Mouse (Mus musculus): ENCODE measurements at regions not wholly inside any gene's neighbourhood (a gene's known extent, or its start where the extent isn't known, plus 50 kb on each side); places are given as distances from the start of the nearest gene placed in this dataset.

- no peak overlapping the region for H3K4me3 ChIP-seq (replicated peaks)
- H3K4me1 ChIP-seq = no peaks in the 10 kb centered on the region
- no peak overlapping the region for H3K4me2 ChIP-seq
- no peak overlapping the region for H3K27ac ChIP-seq
- ATAC-seq (replicated peaks; ENCODE audit: low FRiP score) = no peak
- H3K27me3 ChIP-seq = no peaks in the 10 kb centered on the region
- no peak overlapping the region for H3K9ac ChIP-seq
- 94% methylated on average over 20 of the region's 20 CpGs for WGBS
- H3K36me3 ChIP-seq = no peaks in the 10 kb centered on the region
- no peaks in the 10 kb centered on the region for H3K9me3 ChIP-seq (replicated peaks)
Observed at GRCm38 (mm10) chr1:63365126-63365525, 80.6 kb upstream of the Adam23 start.

DNA sequence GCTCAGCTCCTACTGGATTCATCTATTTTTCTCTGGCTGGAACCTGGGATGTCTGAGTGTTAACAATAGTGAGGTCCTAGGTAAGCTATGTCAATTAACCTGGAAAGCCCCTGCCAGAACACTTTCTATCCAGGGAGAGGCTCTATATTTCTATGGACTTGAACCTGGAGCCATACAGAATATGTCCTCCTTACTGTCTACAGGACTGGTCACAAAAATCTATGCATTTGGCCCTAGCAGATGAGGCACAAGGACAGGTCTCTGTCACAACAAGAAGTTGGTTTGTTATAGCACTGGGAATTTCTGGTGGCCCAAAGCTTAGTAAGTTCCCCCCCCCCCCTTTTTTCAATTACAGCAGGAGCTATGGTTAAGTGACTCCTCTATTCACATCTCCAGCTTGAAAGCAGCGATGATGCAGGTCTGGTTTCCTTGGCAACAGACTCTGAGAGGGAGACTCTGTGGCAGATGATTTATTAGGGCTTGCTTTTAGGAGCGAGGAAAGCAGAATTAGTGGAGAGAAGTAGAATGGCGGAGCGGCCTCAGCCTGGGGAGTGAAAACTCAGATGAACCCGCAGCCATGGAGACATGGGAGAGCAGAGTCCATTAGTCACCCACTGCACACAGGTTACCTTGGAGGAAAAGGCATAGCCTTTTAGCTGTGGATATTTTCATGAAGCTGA is 77.9 kb upstream of the Adam23 start:
- Histone ChIP-seq H3K36me3 (no peaks in the 10 kb centered on the region), H3K4me2 (no peak overlapping the region), H3K4me1 (no peaks in the 10 kb centered on the region), H3K9me3 (replicated peaks) (no peaks in the 10 kb centered on the region), H3K27me3 (no peaks in the 10 kb centered on the region), H3K4me3 (replicated peaks) (no peak overlapping the region), H3K27ac (no peak overlapping the region), H3K9ac (no peak overlapping the region)
- peak; percentile 46; the same call in 1 of the 2 replicates for ATAC-seq (replicated peaks; ENCODE audit: low FRiP score)
- 21% methylated on average over 5 of the region's 5 CpGs for WGBS

- Histone ChIP-seq H3K4me3 (replicated peaks) (no peak overlapping the region), H3K9ac (no peak overlapping the region), H3K27ac (no peak overlapping the region), H3K27me3 (no peaks in the 10 kb centered on the region), H3K9me3 (replicated peaks) (no peaks in the 10 kb centered on the region), H3K4me1 (no peaks in the 10 kb centered on the region), H3K4me2 (no peak overlapping the region), H3K36me3 (no peaks in the 10 kb centered on the region)
- WGBS = 92% methylated on average over 3 of the region's 3 CpGs
- ATAC-seq (replicated peaks; ENCODE audit: low FRiP score) = no peak
Observed at GRCm38 (mm10) chr1:63368921-63369320, 76.8 kb upstream of the Adam23 start.

DNA sequence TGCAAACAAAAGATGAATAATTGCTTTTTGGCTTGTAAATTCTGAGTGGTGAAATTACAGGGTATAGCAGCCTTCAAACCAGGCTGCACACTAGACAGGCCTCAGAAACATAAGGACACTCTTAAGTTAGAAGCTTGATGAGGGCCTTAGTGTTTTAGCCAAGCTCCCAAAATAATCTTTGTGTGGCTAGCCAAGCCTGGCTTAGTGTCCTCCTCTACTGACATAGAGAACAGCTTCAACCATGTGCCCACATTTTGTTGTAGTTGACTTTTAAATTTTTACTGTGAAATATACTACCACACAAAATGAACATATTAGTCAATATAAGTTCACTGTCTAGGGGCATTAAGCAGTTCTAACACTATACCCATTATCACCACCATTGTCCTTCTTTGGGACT is 76.1 kb upstream of the Adam23 start:
- ATAC-seq (replicated peaks; ENCODE audit: low FRiP score) = no peak
- no peak overlapping the region for H3K4me3 ChIP-seq (replicated peaks)
- no peaks in the 10 kb centered on the region for H3K4me1 ChIP-seq
- H3K9me3 ChIP-seq (replicated peaks) = no peaks in the 10 kb centered on the region
- H3K27me3 ChIP-seq = no peaks in the 10 kb centered on the region
- no peak overlapping the region for H3K9ac ChIP-seq
- H3K36me3 ChIP-seq = no peaks in the 10 kb centered on the region
- H3K27ac ChIP-seq = no peak overlapping the region
- no peak overlapping the region for H3K4me2 ChIP-seq

- Histone ChIP-seq H3K9ac (no peak overlapping the region), H3K36me3 (no peaks in the 10 kb centered on the region), H3K4me3 (replicated peaks) (no peak overlapping the region), H3K4me2 (no peak overlapping the region), H3K27me3 (no peaks in the 10 kb centered on the region), H3K9me3 (replicated peaks) (no peaks in the 10 kb centered on the region), H3K4me1 (no peaks in the 10 kb centered on the region), H3K27ac (no peak overlapping the region)
- 69% methylated on average over 3 of the region's 3 CpGs for WGBS
- ATAC-seq (replicated peaks; ENCODE audit: low FRiP score) = no peak
Observed at GRCm38 (mm10) chr1:63383110-63383509, 62.6 kb upstream of the Adam23 start.

GRCm38 (mm10) chr1:63385116-63385515 is 60.6 kb upstream of the Adam23 start:
- 34% methylated on average over 2 of the region's 2 CpGs for WGBS
- no peak overlapping the region for H3K27ac ChIP-seq
- no peak overlapping the region for H3K9ac ChIP-seq
- no peak overlapping the region for H3K4me2 ChIP-seq
- H3K9me3 ChIP-seq (replicated peaks) = no peaks in the 10 kb centered on the region
- H3K36me3 ChIP-seq = no peaks in the 10 kb centered on the region
- no peaks in the 10 kb centered on the region for H3K27me3 ChIP-seq
- no peak for ATAC-seq (replicated peaks; ENCODE audit: low FRiP score)
- H3K4me1 ChIP-seq = no peaks in the 10 kb centered on the region
- H3K4me3 ChIP-seq (replicated peaks) = no peak overlapping the region

DNA sequence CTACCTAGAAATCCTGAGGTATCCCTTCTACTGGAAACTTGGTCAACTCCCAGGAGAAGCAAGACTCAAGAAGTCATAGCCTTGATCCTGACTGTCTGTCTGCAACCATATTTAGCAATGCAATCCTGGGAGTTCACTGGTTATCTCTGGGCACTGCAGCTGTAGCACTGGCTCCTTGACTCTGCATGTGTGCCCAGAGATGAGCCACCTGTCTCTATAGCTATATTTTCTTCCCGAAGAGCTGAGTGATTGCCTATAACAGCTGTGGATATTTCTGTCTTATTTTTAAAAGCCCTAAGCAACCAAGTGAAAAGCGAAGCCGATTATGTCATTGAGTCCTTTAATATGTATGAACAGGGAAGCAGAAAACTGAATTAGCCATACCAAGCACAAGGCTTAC is 50.3 kb upstream of the Adam23 start:
- Histone ChIP-seq H3K4me2 (no peak overlapping the region), H3K4me1 (no peaks in the 10 kb centered on the region), H3K9ac (no peak overlapping the region), H3K27me3 (no peaks in the 10 kb centered on the region), H3K9me3 (replicated peaks) (no peaks in the 10 kb centered on the region), H3K4me3 (replicated peaks) (no peak overlapping the region), H3K27ac (no peak overlapping the region), H3K36me3 (no peaks in the 10 kb centered on the region)
- 82% methylated on average over 3 of the region's 3 CpGs for WGBS
- ATAC-seq (replicated peaks; ENCODE audit: low FRiP score) = no peak

Measured in kidney, embryonic 15.5 days (tissue).